Mouse (Mus musculus) embryonic stem cell, embryonic (primary cell): ENCODE measurements around the gene Nme7.

Experiments used
- CTCF ChIA-PET, 4 experiments: fragments of 300-600 bp in 2 of 4; fragments of 350-600 bp in 2 of 4; sonication (Branson Sonifier 250); formaldehyde crosslinking; loops; one replicate each; lab custom pipeline; 2022; ENCODE audit warnings: inconsistent platforms in 2 of 4; lab: Charles Lee
- POLR2A ChIA-PET, 4 experiments: fragments of 300-600 bp in 2 of 4; fragments of 350-600 bp in 2 of 4; sonication (Branson Sonifier 250); formaldehyde crosslinking; loops; one replicate each; lab custom pipeline; 2022; ENCODE audit warnings: antibody characterized with exemption in 4 of 4, inconsistent platforms in 1 of 4; lab: Charles Lee

Nme7 gene

DNA sequence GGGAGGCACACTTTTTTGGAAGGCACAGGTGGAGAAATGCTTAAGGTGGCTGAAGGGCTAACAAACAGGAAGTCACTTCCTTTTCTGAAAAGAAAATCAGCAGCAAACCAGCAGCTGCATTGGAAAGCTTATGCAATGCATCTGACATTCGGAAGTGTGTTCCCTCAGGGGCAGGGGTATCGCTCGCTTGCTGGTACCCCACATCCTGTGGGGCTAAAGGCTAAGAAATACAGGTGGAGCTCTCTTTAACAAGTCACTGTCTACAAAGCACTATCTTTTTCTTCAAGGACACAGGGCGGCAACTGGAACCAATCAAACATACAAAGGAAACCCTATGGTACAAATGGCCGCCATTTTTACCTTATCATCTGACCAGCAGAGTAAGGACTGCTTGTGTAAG lies 149.8 kb downstream of the Nme7 start:
- CTCF ChIA-PET, result interaction anchor here in 2 of 4 experiments (0.6 to 0.9 kb wide), 3 partner anchors 134 to 667 kb away, joined by 3 to 8 read pairs (median 5); no protein-coding TSS in a partner anchor
- POLR2A ChIA-PET, result interaction anchor here (0.6 to 19.6 kb wide), 30 partner anchors 11 to 1007 kb away, joined by 3 to 429 read pairs (median 6); partner anchors contain the start of genes Blzf1 (in 1 of the 4), Dcaf6 (in 1 of the 4) and Mpc2 (in 1 of the 4)

DNA sequence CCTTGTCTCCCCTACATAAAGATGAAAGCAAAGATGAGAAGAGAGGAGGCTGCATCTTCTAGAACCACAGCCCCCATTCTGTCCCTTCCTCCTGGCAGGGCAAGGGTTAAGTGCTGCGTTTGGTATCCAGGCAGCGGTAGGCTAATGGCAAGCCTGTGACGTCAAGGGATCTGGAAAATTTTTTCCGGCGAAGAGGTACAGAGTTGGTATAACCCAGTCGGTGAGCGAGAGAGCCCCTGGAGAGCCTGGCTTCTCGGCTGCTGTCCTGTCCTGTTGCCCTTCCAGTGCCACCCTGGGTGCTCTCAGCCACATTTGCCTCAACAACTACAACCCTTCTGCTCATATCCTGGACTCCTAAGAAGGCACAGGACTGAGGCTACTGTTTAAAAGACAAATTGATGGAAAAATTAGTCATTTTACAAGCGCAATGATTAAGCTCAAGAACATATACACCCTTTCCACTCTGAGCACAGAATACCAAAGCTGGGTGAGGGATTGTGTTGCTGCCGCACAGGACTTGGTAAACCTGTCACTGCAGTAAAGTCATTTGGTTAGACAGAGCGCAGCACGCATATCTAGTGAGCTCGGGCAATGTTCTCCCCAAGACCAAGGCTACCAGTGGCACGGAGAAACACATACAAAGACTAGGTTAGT lies 151.0 kb downstream of the Nme7 start:
- ChIA-PET POLR2A (interaction anchor here (0.5 to 19.6 kb wide), 37 partner anchors 10 to 1160 kb away, joined by 3 to 429 read pairs (median 6); partner anchors contain the start of genes Blzf1 (in 1 of the 4), Dcaf6 (in 1 of the 4) and Mpc2 (in 1 of the 4)), CTCF (interaction anchor here in 1 of 4 experiments (0.9 kb wide), 1 partner anchor 135 kb away, joined by 5 read pairs; no protein-coding TSS in a partner anchor)

DNA sequence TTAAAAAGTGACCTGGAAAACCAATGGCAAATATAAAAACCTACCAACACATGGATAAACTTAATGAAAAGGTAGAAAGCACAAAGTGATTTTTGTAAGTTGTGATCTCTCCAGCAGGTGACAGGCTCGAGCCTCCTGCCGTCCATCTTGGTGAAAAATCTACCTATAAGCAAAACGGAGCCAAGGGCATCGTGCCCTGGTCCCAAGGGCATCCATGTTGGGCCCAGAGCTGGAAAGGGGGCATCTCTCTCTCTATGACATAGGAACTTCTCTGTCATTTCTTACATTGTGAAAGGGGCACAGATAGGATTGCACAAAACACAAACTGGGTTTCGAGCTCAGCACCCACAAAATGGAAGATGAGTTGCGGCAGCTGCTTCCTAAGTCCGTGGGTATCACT lies 151.7 kb downstream of the Nme7 start:
- CTCF ChIA-PET, result interaction anchor here in 2 of 4 experiments (0.5 to 0.6 kb wide), 2 partner anchors 16 to 665 kb away, joined by 6 to 8 read pairs; no protein-coding TSS in a partner anchor
- POLR2A ChIA-PET, result interaction anchor here in 3 of 4 experiments (0.6 to 19.6 kb wide), 29 partner anchors 9 to 1005 kb away, joined by 3 to 429 read pairs (median 12); partner anchors contain the start of genes Dcaf6 (in 1 of the 3) and Mpc2 (in 1 of the 3)

DNA sequence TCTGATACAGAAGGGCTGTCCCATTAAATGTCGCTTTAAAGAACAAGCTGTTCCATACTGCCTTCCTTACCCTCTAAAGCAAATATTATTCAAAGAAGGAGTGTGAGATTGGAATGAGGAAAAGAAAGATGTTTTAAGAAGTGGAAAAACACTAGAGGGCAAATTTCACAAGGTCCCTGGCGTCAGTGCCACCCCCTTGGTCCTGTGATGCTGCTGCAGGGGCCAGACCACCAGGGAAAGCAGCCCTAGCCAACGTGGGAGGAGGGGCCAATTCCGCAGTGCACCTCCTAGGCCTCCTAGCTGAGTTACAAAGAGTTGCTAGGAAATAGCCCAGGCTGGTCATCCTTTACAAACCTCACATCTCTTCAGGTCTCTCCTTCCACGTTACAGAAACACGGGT lies 152.1 kb downstream of the Nme7 start:
- ChIA-PET CTCF (interaction anchor here in 2 of 4 experiments (0.5 to 0.6 kb wide), 2 partner anchors 17 to 664 kb away, joined by 6 to 8 read pairs; no protein-coding TSS in a partner anchor), POLR2A (interaction anchor here in 3 of 4 experiments (0.6 to 19.6 kb wide), 35 partner anchors 9 to 1005 kb away, joined by 3 to 429 read pairs (median 6); partner anchors contain the start of genes Blzf1 (in 1 of the 3), Dcaf6 (in 1 of the 3), Mpc2 (in 1 of the 3) and Sft2d2 (in 1 of the 3))

DNA sequence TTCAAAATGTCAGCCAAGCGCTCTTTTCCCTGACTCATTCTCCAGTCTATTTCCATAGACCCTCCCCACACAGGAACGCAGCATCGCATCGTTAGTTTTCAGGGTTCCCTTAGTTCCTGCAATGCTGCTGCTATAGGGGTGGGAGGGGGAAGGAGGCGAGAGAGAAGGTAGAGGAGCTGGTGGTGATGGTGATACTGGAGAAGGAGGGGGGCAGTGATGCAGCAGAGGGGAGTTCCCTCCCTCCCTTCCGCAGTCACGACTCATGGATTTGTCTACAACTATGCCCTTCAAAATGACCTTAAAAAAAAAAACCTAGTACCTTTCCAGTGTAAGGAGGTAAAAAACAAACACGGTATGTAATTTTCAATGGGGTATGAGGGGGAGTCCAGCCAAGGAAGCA lies 152.8 kb downstream of the Nme7 start:
- ChIA-PET POLR2A (interaction anchor here (0.6 to 19.6 kb wide), 52 partner anchors 9 to 1073 kb away, joined by 3 to 429 read pairs (median 6); partner anchors contain the start of genes Blzf1 (in 1 of the 4), Ccdc181 (in 1 of the 4), Dcaf6 (in 1 of the 4) and Mpc2 (in 1 of the 4)), CTCF (no interaction called here)

DNA sequence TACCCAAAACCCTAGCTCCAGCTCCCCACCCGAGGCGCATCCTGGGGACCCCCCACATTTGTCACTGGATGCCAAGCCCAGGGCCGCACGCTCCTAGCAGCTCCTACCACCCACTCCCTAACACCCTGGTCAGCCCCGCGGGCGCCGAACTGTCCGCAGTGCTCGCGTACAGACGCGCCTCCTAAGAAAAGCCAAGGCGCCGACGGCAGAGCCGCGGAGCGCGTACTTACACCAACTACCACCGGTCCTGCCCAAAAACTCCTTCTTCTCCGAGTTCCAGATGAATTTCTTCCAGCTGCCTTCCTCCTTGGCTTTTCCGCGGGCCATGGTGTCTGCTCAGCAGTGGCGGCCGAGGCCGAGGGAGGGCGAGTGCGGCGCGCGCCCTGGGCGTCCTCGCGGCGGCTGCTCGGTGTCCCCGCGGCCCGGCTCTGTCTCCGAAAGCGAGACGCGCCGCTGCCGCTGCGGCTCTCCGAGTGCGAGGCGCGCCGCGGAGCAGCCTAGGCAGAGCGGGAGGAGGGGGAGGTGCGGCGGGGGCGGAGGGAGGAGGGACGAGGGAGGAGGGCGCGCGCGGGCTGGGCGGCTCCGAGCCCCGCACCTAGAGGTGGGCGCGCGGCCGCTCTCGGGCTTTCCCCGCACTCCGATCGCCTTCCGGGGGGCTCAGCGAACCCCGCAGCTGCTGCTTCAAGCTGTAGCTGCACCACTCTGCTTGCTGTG lies 153.8 kb downstream of the Nme7 start:
- CTCF ChIA-PET, result interaction anchor here in 1 of 4 experiments (0.7 to 1.6 kb wide), 3 partner anchors 8 to 675 kb away, joined by 3 to 6 read pairs (median 4); no protein-coding TSS in a partner anchor
- POLR2A ChIA-PET, result interaction anchor here (0.7 to 19.6 kb wide), 100 partner anchors 8 to 1003 kb away, joined by 3 to 429 read pairs (median 5); partner anchors contain the start of genes Blzf1 (in 1 of the 4), Ccdc181 (in 1 of the 4), Dcaf6 (in 1 of the 4) and Mpc2 (in 1 of the 4)

DNA sequence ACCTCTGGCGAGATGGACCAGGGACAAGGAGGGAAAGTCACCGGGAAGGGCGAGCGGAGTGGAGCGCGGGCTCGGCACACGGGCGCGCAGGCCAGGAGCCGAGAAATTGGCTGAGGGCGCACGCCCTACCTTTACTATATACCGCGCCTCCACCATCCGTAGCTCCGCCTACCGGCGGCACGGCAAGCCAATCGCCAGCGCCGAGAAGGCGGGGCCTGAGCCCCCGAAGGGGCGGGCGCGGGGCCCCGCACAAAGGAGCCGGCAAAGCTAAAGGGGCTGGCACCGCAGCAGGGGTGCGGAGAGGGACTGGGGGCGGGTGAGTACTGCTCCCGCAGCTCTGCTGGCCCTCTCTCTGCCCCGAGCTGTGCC lies 154.3 kb downstream of the Nme7 start, which contains the start of gene Atp1b1:
Atp1b1 (minus strand) TSS at position 111 of the 369 bp plus-strand sequence.
- POLR2A ChIA-PET, result interaction anchor here (0.5 to 19.6 kb wide), 96 partner anchors 9 to 1310 kb away, joined by 3 to 429 read pairs (median 5); partner anchors contain the start of genes Ccdc181 (in 1 of the 4), Dcaf6 (in 1 of the 4), Mpc2 (in 1 of the 4) and Mpzl1 (in 1 of the 4)
- CTCF ChIA-PET, result interaction anchor here in 1 of 4 experiments (0.6 to 1.6 kb wide), 6 partner anchors 8 to 674 kb away, joined by 3 to 6 read pairs (median 4); no protein-coding TSS in a partner anchor

DNA sequence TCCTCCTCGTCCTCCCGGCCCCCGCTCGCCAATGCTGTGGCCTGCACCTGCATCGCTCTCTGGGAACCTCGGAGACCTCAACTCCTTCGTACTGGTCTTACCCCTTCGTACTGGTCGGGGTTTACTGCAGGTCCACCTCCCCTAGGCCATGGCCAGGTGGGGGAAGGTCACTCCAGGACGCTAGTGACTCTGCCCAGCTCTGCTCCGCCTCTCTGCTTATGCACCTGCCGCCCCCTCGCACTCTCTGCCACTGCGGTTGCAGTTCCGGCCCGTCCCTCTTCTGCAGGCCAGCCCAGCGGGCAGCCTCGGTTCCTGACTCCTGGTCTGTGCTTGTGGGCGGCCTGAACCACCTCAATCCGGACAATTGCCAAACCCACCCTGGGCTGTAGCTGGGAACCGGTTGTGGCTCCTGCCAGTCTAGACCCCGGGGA lies 154.7 kb downstream of the Nme7 start:
- ChIA-PET CTCF (interaction anchor here in 1 of 4 experiments (0.6 to 1.6 kb wide), 6 partner anchors 9 to 674 kb away, joined by 3 to 6 read pairs (median 4); no protein-coding TSS in a partner anchor), POLR2A (interaction anchor here (0.5 to 19.6 kb wide), 99 partner anchors 9 to 1431 kb away, joined by 3 to 429 read pairs (median 5); partner anchors contain the start of genes Blzf1 (in 1 of the 4), Ccdc181 (in 1 of the 4), Dcaf6 (in 1 of the 4) and Mpc2 (in 1 of the 4))

DNA sequence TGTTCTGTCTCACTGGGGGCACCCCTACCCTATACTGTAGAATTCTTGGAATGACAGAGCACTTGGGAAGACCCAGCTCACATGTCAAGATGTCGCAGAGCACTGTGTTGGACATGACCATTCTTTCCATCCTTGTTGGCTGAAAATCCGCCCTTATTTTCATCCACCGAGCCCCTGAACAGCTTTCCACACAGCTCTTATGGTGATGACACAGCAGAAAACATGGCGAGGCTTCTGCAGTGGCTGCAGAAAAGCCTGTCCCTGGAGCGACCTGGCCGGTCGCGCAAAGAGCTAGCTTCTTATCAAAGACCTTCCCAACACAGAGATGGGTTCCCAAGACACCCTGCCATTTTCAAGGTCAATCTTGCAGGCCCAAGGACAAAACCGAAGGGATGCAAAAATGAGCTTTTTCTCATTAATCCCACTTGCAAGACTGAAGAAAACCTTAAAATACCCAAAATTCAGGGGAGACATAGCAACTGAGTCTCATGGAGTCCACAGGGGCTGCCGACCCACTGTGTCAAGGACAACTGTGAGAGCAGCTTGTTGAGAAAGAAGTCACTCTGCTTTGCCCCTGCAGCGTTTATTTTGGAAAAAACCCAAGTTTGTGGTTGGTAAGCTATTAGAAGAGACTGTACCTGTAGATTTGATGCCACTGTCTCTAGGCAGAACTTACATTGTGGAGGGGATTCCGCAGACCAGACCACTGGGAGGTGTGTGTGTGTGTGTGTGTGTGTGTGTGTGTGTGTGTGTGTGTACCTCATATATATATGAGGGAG lies 155.4 kb downstream of the Nme7 start:
- ChIA-PET CTCF (interaction anchor here in 2 of 4 experiments (0.6 to 1.4 kb wide), 4 partner anchors 23 to 143 kb away, joined by 3 to 6 read pairs (median 4); no protein-coding TSS in a partner anchor), POLR2A (interaction anchor here (0.6 to 19.6 kb wide), 58 partner anchors 8 to 1432 kb away, joined by 3 to 429 read pairs (median 8); partner anchors contain the start of genes Blzf1 (in 2 of the 4), Dcaf6 (in 1 of the 4), Mpc2 (in 1 of the 4) and Mpzl1 (in 1 of the 4))

DNA sequence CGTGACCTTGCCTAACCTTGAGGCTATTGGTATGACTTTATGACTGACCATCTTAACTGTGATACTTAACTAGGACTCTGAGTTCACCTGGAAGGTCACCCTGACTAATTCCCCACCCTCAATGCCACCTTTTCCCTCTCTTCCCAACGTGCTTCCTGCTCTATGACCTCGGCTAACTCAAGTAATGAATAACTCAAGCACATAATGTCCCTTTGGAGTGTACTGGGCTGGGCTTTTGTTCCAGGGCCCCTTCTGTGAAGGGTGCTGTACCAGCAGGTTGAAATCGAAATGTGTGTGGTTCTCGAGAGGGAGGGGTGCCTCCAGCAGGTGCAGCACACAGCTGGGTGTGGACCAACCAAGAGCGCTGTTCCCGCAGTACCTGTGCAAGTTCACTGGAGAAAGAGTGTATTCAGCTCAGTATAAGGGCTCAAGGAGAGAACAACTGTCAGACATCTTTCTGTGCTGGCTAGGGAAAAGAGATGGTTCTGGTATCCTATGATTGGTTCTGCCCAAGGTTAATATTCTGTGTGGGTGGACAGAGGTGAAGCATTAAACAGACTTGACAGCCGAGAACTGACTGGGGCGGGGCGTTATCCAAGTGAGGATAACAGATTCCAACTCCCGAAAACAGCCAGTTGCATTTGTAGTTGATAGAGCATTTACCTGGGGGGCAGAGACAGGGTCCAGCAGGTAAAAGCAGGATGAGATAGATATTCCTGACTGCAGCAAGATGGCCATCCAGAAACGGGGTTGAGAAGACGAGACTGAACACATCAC lies 157.2 kb downstream of the Nme7 start:
- ChIA-PET CTCF (no interaction called here), POLR2A (interaction anchor here (0.6 to 19.6 kb wide), 27 partner anchors 10 to 440 kb away, joined by 3 to 429 read pairs (median 10); partner anchors contain the start of gene Blzf1 (in 1 of the 4))

DNA sequence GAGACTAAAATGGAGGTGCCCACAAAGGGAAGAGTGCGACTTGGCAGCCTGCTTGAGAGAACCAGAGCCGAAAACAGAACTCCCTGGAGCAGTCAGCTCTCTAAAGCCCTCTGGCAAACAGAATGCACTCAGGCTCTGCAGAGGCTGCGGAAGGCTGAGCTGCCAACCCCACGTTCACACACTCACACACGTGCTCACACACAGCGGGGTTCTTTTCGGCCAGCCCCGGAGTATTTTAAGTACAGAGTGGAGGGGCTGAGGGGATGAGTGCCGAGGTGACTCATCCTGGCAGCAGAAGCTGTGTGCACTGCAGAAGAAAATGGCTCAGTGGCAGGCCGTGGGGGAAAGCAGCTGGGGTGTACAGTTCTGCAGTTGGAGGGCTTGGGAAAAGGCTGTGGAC lies 157.8 kb downstream of the Nme7 start:
- POLR2A ChIA-PET, result interaction anchor here (0.6 to 19.6 kb wide), 23 partner anchors 9 to 441 kb away, joined by 3 to 429 read pairs (median 11); no protein-coding TSS in a partner anchor
- CTCF ChIA-PET, result no interaction called here

DNA sequence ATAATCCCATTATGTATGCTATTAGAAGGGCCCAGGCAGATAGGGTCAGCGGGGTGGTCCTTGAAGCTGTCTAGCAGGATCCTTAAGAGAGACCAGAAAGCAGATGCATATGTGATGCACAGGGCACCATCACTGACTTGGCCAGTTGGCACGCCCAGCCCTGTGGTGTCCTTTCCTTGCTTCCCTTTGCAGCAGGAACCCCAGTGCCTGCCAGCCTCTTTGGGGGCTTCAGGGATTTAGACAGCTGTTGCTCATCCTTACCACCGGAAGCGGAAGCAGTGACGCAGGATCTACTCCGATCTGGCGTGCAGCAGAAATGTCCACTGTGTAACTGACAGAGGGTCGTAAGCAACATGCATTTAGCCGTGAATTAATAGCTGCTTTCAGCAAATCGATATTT lies 163.5 kb downstream of the Nme7 start:
- POLR2A ChIA-PET, result interaction anchor here (0.6 to 10.7 kb wide), 18 partner anchors 9 to 875 kb away, joined by 3 to 249 read pairs (median 4); partner anchors contain the start of genes Atp1b1 (in 3 of the 4) and Sft2d2 (in 1 of the 4)

DNA sequence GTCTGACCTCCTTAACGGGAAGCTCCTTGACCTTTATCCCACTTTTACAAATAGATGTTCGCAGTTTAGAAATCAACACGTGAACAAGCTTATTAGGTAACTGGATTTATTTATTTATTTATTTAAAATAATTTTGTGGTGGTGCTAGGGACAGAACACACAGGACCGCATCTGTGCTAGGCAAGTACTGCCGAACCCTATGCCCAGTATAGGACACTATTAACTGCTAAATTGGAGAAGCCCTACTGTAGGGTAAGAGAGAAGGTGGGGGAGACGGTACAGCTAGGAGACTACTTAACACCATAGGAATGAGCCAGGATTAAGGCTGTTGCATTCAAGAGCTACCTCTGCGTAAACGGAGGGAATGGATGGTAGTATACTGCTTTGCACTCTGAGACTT lies 164.4 kb downstream of the Nme7 start:
- POLR2A ChIA-PET, result interaction anchor here (0.6 to 10.7 kb wide), 16 partner anchors 9 to 93 kb away, joined by 3 to 249 read pairs (median 4); partner anchors contain the start of gene Atp1b1 (in 3 of the 4)

More for the DNA sequence above, 163.5 kb downstream of the Nme7 start:
- CTCF ChIA-PET, result no interaction called here

DNA sequence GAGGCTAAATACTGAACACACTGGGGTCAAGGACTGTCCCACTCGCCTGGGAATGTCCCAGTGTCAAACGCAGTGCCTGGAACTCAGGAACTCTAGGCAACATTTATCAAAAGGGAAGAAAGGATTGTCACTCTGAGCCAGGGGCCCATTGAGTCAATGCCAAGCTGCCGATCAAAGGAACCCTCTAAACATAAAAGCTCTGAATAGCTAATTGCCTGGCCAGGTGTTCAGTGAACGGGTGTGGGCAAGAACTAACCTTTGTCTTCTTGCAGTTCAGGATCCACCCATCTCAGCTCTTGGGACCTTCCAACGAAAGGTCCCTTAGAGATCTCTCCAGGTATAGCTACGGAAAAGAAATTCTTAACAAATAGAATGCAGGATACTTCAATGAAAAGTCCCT lies 167.1 kb downstream of the Nme7 start:
- POLR2A ChIA-PET, result interaction anchor here (0.5 to 10.7 kb wide), 35 partner anchors 9 to 1147 kb away, joined by 3 to 249 read pairs (median 5); partner anchors contain the start of gene Atp1b1 (in 4 of the 4)
- CTCF ChIA-PET, result interaction anchor here in 3 of 4 experiments (0.6 to 1.1 kb wide), 3 partner anchors 10 to 196 kb away, joined by 3 read pairs; no protein-coding TSS in a partner anchor

More for the DNA sequence above, 164.4 kb downstream of the Nme7 start:
- CTCF ChIA-PET, result interaction anchor here in 1 of 4 experiments (1.0 kb wide), 1 partner anchor 10 kb away, joined by 3 read pairs; the partner anchor contains the start of gene Atp1b1

DNA sequence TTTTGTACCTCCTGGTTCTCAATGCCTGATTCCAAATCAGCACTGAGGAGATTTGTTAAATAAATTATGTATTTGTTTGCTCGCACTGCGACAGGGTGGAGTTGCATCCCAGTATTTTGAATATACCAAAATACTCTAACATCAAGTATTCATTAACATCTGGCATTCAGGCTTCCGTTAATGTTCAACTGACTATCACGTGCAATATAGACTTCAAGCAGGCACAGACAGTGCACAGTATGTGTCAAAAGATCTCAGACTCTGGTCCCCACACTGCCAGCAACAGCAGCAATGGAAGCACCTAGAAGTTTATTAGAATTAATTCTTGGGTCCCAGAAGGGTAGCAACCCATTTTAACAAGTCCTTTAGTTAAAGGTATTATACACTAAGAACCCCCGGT lies 167.7 kb downstream of the Nme7 start:
- ChIA-PET CTCF (interaction anchor here in 2 of 4 experiments (0.6 to 1.1 kb wide), 2 partner anchors 9 to 197 kb away, joined by 3 read pairs; no protein-coding TSS in a partner anchor), POLR2A (interaction anchor here (0.5 to 10.7 kb wide), 35 partner anchors 8 to 1146 kb away, joined by 3 to 249 read pairs (median 5); partner anchors contain the start of gene Atp1b1 (in 4 of the 4))
